Mouse (Mus musculus): ENCODE results near the gene Gja3. TPM values are rescaled to one million over a fixed set of nuclear protein-coding genes. Genes with fewer than 3 reads are reported as not detected.
"Not testable (repeated sequence)": the region's sequence is repeated elsewhere in the genome, so short reads cannot be mapped to it uniquely, and the experiment has no call there.

Gene Gja3
- polyA plus RNA-seq, 1 experiment from 2014 or later, result not detected

GRCm38 (mm10) chr14:57095855-57096254 lies 38.0 kb upstream of the Gja3 start:
- Histone ChIP-seq H3K4me1 (ENCODE audit: control insufficient read depth, insufficient read depth, low read length) (no peaks in the 10 kb centered on the region), H3K9ac (replicated peaks; ENCODE audit: low read depth, low read length) (no peak overlapping the region), H3K4me3 (ENCODE audit: low read depth, low read length) (no peak overlapping the region), H3K4me2 (ENCODE audit: low read depth, low read length) (no peak overlapping the region), H3K36me3 (ENCODE audit: control insufficient read depth, insufficient read depth, low read length) (no peaks in the 10 kb centered on the region), H3K27ac (ENCODE audit: low read depth, low read length) (no peak overlapping the region), H3K9me3 (ENCODE audit: control insufficient read depth, low read length) (no peaks in the 10 kb centered on the region), H3K27me3 (ENCODE audit: control insufficient read depth, insufficient read depth, low read length) (no peaks in the 10 kb centered on the region)
- WGBS, result 88% methylated on average over 4 of the region's 4 CpGs
- no peak for ATAC-seq (ENCODE audit: low read depth)

GRCm38 (mm10) chr14:57093029-57093428 lies 35.1 kb upstream of the Gja3 start:
- no peaks in the 10 kb centered on the region for H3K36me3 ChIP-seq (ENCODE audit: control insufficient read depth, insufficient read depth, low read length)
- ATAC-seq (ENCODE audit: low read depth), result no peak

GRCm38 (mm10) chr14:57090001-57090400 lies 32.1 kb upstream of the Gja3 start:
- no peak overlapping the region for H3K27ac ChIP-seq (ENCODE audit: low read depth, low read length)
- ATAC-seq (ENCODE audit: low read depth), result no peak
- H3K9me3 ChIP-seq (ENCODE audit: control insufficient read depth, low read length), result no peaks in the 10 kb centered on the region
- no peak overlapping the region for H3K4me2 ChIP-seq (ENCODE audit: low read depth, low read length)
- H3K4me3 ChIP-seq (ENCODE audit: low read depth, low read length), result no peak overlapping the region
- no peak overlapping the region for H3K9ac ChIP-seq (replicated peaks; ENCODE audit: low read depth, low read length)
- H3K4me1 ChIP-seq (ENCODE audit: control insufficient read depth, insufficient read depth, low read length), result no peaks in the 10 kb centered on the region
- H3K27me3 ChIP-seq (ENCODE audit: control insufficient read depth, insufficient read depth, low read length), result no peaks in the 10 kb centered on the region
- WGBS, result 51% methylated on average over 2 of the region's 2 CpGs
- no peaks in the 10 kb centered on the region for H3K36me3 ChIP-seq (ENCODE audit: control insufficient read depth, insufficient read depth, low read length)

More at GRCm38 (mm10) chr14:57093029-57093428, 35.1 kb upstream of the Gja3 start:
- H3K27me3 ChIP-seq (ENCODE audit: control insufficient read depth, insufficient read depth, low read length), result no peaks in the 10 kb centered on the region
- 10% methylated on average over 8 of the region's 8 CpGs for WGBS
- H3K4me2 ChIP-seq (ENCODE audit: low read depth, low read length), result no peak overlapping the region
- H3K9ac ChIP-seq (replicated peaks; ENCODE audit: low read depth, low read length), result no peak overlapping the region
- no peak overlapping the region for H3K27ac ChIP-seq (ENCODE audit: low read depth, low read length)
- H3K4me1 ChIP-seq (ENCODE audit: control insufficient read depth, insufficient read depth, low read length), result no peaks in the 10 kb centered on the region
- no peak overlapping the region for H3K4me3 ChIP-seq (ENCODE audit: low read depth, low read length)
- H3K9me3 ChIP-seq (ENCODE audit: control insufficient read depth, low read length), result no peaks in the 10 kb centered on the region

GRCm38 (mm10) chr14:57089107-57089506 lies 31.2 kb upstream of the Gja3 start:
- Histone ChIP-seq H3K4me2 (ENCODE audit: low read depth, low read length) (no peak overlapping the region), H3K4me1 (ENCODE audit: control insufficient read depth, insufficient read depth, low read length) (no peaks in the 10 kb centered on the region), H3K36me3 (ENCODE audit: control insufficient read depth, insufficient read depth, low read length) (no peaks in the 10 kb centered on the region), H3K9me3 (ENCODE audit: control insufficient read depth, low read length) (no peaks in the 10 kb centered on the region), H3K4me3 (ENCODE audit: low read depth, low read length) (no peak overlapping the region), H3K27me3 (ENCODE audit: control insufficient read depth, insufficient read depth, low read length) (no peaks in the 10 kb centered on the region), H3K9ac (replicated peaks; ENCODE audit: low read depth, low read length) (no peak overlapping the region), H3K27ac (ENCODE audit: low read depth, low read length) (no peak overlapping the region)
- no peak for ATAC-seq (ENCODE audit: low read depth)
- 86% methylated on average over 7 of the region's 7 CpGs for WGBS

- WGBS, result 71% methylated on average over 11 of the region's 11 CpGs
- H3K36me3 ChIP-seq (ENCODE audit: control insufficient read depth, insufficient read depth, low read length), result no peaks in the 10 kb centered on the region
These were observed 26.3 kb upstream of the Gja3 start for GRCm38 (mm10) chr14:57084180-57084668.

GRCm38 (mm10) chr14:57082863-57083262 lies 25.0 kb upstream of the Gja3 start:
- no peak overlapping the region for H3K4me2 ChIP-seq (ENCODE audit: low read depth, low read length)
- no peak overlapping the region for H3K4me3 ChIP-seq (ENCODE audit: low read depth, low read length)
- H3K9me3 ChIP-seq (ENCODE audit: control insufficient read depth, low read length), result no peaks in the 10 kb centered on the region
- no peak overlapping the region for H3K9ac ChIP-seq (replicated peaks; ENCODE audit: low read depth, low read length)
- no peaks in the 10 kb centered on the region for H3K36me3 ChIP-seq (ENCODE audit: control insufficient read depth, insufficient read depth, low read length)
- H3K4me1 ChIP-seq (ENCODE audit: control insufficient read depth, insufficient read depth, low read length), result no peaks in the 10 kb centered on the region
- H3K27me3 ChIP-seq (ENCODE audit: control insufficient read depth, insufficient read depth, low read length), result no peaks in the 10 kb centered on the region
- ATAC-seq (ENCODE audit: low read depth), result no peak
- WGBS, result 98% methylated on average over 1 of the region's 1 CpGs
- no peak overlapping the region for H3K27ac ChIP-seq (ENCODE audit: low read depth, low read length)

More at GRCm38 (mm10) chr14:57084180-57084668, 26.3 kb upstream of the Gja3 start:
- ATAC-seq (ENCODE audit: low read depth), result no peak
- Histone ChIP-seq H3K27ac (ENCODE audit: low read depth, low read length) (no peak overlapping the region), H3K27me3 (ENCODE audit: control insufficient read depth, insufficient read depth, low read length) (no peaks in the 10 kb centered on the region), H3K4me2 (ENCODE audit: low read depth, low read length) (no peak overlapping the region), H3K9ac (replicated peaks; ENCODE audit: low read depth, low read length) (no peak overlapping the region), H3K4me1 (ENCODE audit: control insufficient read depth, insufficient read depth, low read length) (no peaks in the 10 kb centered on the region), H3K9me3 (ENCODE audit: control insufficient read depth, low read length) (no peaks in the 10 kb centered on the region), H3K4me3 (ENCODE audit: low read depth, low read length) (no peak overlapping the region)

- H3K27me3 ChIP-seq (ENCODE audit: control insufficient read depth, insufficient read depth, low read length), result no peaks in the 10 kb centered on the region
- no peak overlapping the region for H3K27ac ChIP-seq (ENCODE audit: low read depth, low read length)
- no peak for ATAC-seq (ENCODE audit: low read depth)
- no peaks in the 10 kb centered on the region for H3K4me1 ChIP-seq (ENCODE audit: control insufficient read depth, insufficient read depth, low read length)
- H3K9me3 ChIP-seq (ENCODE audit: control insufficient read depth, low read length), result no peaks in the 10 kb centered on the region
- H3K4me2 ChIP-seq (ENCODE audit: low read depth, low read length), result no peak overlapping the region
- H3K9ac ChIP-seq (replicated peaks; ENCODE audit: low read depth, low read length), result no peak overlapping the region
- no peak overlapping the region for H3K4me3 ChIP-seq (ENCODE audit: low read depth, low read length)
- 88% methylated on average over 6 of the region's 6 CpGs for WGBS
- H3K36me3 ChIP-seq (ENCODE audit: control insufficient read depth, insufficient read depth, low read length), result no peaks in the 10 kb centered on the region
These were observed 17.6 kb upstream of the Gja3 start for GRCm38 (mm10) chr14:57075537-57075936.

GRCm38 (mm10) chr14:57069906-57070305 lies 12.0 kb upstream of the Gja3 start:
- 0% methylated on average over 2 of the region's 2 CpGs for WGBS
- H3K4me1 ChIP-seq (ENCODE audit: control insufficient read depth, insufficient read depth, low read length); ATAC-seq (ENCODE audit: low read depth); H3K4me3 ChIP-seq (ENCODE audit: low read depth, low read length); H3K36me3 ChIP-seq (ENCODE audit: control insufficient read depth, insufficient read depth, low read length); H3K9me3 ChIP-seq (ENCODE audit: control insufficient read depth, low read length); H3K27me3 ChIP-seq (ENCODE audit: control insufficient read depth, insufficient read depth, low read length); H3K4me2 ChIP-seq (ENCODE audit: low read depth, low read length); H3K27ac ChIP-seq (ENCODE audit: low read depth, low read length); H3K9ac ChIP-seq (replicated peaks; ENCODE audit: low read depth, low read length): not testable (repeated sequence)

GRCm38 (mm10) chr14:57066053-57066452 lies 8.2 kb upstream of the Gja3 start:
- no peak for ATAC-seq (ENCODE audit: low read depth)
- H3K4me2 ChIP-seq (ENCODE audit: low read depth, low read length), result no peak overlapping the region
- H3K9me3 ChIP-seq (ENCODE audit: control insufficient read depth, low read length), result no peaks in the 10 kb centered on the region
- no peak overlapping the region for H3K9ac ChIP-seq (replicated peaks; ENCODE audit: low read depth, low read length)
- H3K36me3 ChIP-seq (ENCODE audit: control insufficient read depth, insufficient read depth, low read length), result no peaks in the 10 kb centered on the region
- H3K4me3 ChIP-seq (ENCODE audit: low read depth, low read length), result no peak overlapping the region
- H3K27me3 ChIP-seq (ENCODE audit: control insufficient read depth, insufficient read depth, low read length), result no peaks in the 10 kb centered on the region
- no peak overlapping the region for H3K27ac ChIP-seq (ENCODE audit: low read depth, low read length)
- no peaks in the 10 kb centered on the region for H3K4me1 ChIP-seq (ENCODE audit: control insufficient read depth, insufficient read depth, low read length)

Measured in neural tube, embryonic 14.5 days (tissue).